Mouse (Mus musculus): Measurements from ENCODE around the gene Noxa1.

Gene Noxa1

DNA sequence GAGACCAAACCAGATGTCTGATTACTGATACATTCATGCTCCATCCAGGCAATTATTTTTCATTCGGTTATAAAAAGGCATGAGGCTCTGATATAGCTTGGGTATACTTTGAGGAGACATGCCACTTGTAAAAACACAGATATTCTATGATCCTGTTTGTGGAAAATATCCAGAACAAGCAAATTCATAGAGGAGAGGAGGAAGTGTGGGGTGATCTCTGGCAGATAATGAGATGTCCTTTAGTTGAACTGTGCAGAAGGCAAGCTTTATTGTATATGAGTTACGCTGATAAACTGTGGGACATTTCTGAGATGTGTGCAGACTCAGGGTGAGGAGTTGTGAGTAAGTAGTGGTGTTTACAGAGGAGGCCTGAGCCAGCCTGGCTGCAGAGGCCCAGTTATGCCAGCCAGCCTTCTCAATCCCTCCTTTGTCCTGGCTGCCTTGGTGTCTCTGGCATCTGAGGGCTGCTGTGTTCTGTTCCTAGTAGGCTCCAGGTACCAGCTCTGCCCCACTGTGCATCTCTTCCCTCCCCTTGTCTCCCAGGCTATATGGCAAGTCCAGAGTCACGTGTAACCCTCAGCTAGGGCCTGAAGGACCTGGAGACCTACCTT is 3.2 kb upstream of the Noxa1 start:
- no peak for DNase-seq (ENCODE audit: low spot score)

DNA sequence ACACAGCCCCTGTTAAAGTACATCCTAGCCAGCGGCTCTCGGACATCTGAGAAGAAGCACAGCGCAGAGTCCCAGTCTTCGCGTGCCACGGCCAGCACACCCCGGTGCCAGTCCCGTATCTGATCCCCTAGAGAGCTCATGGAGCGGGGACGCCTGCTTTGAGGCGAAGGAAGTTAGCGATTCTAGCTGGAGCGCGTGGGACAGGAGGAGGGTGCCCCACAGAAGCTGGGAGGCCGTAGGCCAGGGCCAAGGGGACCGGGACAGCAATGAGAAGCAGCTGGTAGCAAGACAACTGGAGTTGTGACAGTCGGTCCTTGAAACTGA is 202 bp downstream of the Noxa1 start:
- no peak for DNase-seq (ENCODE audit: low spot score)

DNA sequence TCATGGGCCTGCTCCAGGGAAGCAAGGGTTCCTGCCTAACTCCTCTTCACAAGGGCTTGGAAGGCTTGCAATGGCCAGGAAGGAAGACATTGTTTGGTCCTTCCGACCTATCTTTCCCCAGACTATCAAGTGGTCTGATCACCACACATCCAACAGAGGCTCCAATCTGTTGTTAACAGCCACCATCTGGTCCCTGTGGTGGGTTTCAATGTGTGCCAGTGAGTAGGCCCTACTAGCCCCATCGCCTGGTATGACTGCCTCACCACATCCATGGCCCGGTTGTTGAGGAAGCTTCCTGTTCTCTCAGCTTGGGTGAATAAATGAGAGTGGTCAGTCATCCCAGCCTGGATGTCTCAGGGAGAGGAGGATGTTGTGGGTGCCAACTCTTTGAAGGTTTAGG is 6.3 kb downstream of the Noxa1 start:
- DNase-seq (ENCODE audit: low spot score) = no peak

DNA sequence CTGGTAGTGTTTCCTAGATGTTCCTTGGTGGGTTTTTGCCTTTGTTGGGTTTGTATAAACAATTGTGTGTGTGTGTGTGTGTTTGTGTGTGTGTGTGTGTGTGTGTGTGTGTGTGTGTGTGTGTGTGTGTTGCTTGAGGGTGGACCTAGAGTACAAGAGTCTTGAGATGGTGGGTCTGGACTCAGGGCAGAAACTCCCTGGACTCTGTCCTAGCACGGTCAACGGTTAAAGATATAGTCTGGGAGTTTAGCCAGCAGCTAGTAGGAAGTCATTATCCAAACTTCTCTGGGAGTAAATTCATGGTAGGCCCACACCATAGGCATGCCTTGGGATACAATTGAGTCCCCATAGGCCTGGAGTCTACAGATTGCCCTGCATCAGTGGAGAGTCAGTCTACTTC is 7.1 kb downstream of the Noxa1 start:
- DNase-seq (ENCODE audit: low spot score) = no peak

DNA sequence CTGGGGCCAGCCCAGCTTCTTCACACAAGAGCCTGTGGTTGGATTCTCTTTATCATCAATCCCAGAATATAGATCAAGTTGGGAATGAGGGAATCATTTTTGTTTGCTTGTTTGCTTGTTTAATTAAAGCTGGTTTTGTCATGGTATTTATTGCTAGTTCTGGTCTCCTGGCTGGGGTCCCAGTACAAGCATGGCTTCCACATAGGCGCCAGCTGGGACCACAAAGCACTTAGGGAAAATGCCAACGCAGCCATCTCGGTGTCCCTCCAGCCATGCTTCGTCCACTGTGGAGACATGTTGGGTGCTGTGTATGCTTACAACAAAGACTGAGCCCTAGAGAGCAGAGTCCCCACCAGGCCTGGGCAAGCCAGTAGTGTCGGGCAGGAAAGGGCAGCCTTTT is 9.4 kb downstream of the Noxa1 start:
- no peak for DNase-seq (ENCODE audit: low spot score)

DNA sequence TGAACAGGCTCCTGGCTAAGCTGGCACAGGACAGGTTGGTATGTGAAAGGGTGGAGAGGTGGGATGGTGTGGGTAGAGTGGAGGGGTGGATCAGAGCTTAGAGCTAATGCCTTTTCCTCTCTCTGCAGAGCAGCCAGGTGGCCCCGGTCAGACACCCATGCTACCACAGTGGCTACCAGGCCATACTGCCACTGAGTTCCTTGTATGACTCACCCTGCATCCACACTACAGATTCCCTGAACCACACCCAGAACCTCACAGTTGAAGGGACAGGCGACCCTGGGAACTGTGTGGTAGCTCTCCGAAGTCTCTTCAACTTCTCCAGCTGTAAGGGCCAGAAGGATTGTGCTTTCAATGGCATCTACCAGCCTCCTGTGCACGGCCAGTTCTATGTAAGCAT is 11.3 kb downstream of the Noxa1 start:
- DNase-seq (ENCODE audit: low spot score) = no peak

DNA sequence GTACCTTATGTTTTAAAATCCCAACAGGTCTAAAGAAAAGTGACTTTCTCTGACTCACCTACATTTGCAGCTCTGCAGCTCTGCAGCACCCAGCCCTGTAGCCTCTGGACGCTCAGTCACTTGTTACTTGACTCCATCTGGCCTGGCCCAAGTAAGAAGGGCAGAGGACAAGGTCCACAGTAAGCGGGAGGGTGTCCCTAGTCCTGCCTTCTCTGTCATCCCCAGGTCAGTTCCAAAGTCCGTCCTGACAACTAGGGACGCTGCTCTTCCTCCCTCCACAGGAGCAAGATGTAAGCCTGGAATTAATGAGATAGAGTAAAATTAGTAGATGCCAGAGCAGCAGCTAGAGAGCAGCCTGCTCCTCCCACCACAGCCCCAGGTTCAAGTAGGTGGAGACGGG is 14.9 kb downstream of the Noxa1 start, which contains the start of gene Entpd8:
Gene Entpd8, plus strand, starts transcription at position 229 of the 400 bp plus-strand sequence.
- DNase-seq (ENCODE audit: low spot score) = peak; percentile 82

DNA sequence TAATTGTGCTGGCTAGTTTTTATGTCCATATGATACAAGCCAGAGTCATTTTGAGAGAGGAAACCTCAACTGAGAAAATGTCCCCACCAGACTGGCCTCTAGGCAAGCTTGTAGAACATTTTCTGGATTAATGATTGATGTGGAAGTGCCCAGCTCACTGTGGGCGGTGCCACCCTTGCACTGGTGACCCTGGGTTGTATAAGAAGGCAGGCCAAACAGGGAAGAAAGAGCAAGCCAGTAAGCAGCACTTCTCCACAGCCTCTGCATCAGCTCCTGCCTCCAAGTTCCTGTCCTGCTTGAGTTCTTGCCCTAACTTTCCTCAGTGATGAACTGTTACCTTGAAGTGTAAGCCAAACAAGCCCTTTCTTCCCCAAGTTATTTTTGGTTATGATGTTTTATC is 16.0 kb downstream of the Noxa1 start:
- DNase-seq (ENCODE audit: low spot score) = no peak

DNA sequence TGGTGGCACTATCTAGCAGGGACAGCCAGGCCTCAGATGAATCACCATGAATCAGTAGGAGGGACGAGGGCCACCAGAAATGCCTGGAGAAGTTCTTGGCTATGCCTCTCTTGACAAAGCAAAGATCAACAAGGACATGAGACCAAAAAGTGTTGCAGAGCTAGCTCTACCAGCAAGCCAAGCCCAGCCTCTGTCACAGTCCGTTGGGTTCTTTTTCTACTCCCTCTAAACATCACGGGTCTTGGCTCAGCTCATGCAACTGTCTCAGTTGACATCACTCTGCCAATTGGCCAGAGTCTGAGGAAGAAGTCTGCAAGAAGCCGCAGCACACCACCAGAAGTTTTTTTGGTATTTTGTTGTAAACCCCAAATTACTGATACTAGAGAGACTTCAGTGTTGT is 19.4 kb downstream of the Noxa1 start:
- DNase-seq (ENCODE audit: low spot score) = no peak

DNA sequence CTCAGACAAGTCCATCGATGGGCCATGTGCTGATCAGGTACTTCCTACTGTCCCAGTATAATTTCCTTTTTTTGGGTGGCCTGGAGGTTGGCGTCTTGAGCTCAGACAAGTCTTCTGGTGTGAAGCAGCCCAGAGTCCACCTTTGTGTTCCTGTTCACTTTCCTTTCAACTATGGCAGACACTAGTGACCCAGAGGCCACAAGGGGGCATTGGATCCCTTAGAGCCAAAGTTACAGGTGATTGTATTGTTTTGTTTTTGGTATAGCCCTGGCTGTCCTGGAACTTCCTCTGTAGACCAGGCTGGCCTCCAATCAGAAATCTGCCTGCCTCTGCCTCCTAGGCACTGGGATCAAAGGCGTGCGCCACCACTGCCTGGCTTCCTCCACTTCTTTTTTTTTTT is 22.6 kb downstream of the Noxa1 start:
- DNase-seq (ENCODE audit: low spot score) = no peak

DNA sequence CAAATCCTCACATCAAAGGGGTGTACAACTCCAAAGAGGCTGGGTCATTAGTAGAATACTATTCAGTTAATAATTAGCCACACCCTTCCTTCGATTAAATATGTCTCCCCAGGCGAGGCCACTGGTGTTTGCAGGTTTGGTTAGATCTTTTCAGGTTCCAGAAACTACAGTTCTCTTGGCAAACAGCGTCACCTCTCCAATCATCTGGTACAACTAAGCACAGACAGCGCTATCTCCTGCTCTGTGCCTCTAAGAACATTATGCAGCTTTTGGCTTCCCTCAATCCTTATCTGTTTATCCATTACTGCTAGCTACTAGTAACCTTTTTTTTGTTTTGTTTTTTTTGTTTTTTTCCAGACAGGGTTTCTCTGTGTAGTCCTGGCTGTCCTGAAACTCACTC is 25.4 kb downstream of the Noxa1 start:
- DNase-seq (ENCODE audit: low spot score) = peak; percentile 7

DNA sequence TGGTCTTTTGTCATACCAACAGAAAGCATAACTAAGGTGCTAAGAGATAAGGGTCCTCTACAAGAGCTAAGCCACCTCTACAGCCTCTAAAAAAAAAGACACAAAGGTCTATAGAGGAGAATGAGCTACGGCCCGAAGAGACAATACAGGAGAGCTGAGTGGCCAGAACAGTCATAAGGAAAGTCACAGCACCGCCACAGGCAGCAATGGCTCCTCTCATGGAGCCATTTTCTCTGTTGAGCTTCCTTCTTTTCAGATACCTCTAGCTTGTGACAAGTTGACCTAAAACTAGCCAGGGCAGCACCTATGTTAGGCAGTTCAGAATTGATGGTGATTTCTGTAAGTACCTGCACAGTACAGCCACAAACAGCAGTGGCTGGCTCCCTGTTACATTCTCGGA is 28.4 kb downstream of the Noxa1 start:
- DNase-seq (ENCODE audit: low spot score) = no peak

DNA sequence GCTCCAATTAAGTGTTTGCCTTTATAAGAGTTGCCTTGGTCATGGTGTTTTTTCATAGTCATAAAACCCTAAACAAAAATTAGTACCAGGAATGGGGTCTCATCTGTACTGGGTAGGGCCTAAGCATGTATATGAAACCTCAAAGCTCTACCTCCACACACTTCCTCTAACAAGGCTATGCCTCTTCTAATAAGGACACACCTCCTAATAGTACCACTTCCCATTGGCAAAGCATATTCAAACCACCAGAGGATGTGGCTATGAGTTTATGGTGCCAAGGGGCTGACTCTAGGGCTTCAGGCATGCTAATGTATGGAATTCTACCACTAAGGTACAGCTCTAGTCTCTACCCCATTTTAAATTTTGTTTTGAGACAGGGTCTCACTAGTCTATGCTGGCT is 29.4 kb downstream of the Noxa1 start:
- no peak for DNase-seq (ENCODE audit: low spot score)

DNA sequence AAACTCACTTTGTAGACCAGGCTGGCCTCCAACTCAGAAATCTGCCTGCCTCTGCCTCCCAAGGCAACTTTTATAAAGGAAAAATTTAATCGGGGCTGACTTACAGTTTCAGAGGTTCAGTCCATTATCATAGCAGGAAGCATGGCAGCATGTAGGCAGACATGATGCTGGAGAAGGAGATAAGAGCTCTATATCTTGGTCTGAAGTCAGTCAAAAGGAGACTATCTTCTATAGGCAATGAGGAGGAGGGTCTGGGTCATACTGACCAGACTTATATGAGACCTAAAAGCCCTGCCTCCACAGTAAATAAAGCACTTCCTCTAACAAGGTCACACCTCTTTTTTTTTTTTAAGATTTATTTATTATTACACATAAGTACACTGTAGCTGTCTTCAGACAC is 30.7 kb downstream of the Noxa1 start:
- no peak for DNase-seq (ENCODE audit: low spot score)

DNA sequence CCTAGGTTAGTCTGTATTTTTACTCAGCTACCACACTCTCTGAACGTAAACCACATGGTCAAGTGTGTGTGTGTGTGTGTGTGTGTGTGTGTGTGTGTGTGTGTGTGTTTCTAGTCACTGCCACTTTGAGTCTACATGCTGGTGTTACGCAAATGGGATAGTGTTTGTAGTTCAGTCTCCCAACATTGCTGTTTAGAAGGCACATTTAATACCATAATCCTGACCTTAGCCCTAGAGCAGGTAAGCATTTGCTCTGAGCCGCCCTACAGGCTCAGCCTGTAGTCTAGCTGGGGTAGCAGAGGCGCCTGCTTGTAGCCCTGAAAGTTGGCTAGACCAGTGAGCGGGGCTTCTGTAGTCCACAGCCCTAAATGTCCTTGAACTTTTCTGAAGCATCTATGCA is 31.4 kb downstream of the Noxa1 start:
- no peak for DNase-seq (ENCODE audit: low spot score)

DNA sequence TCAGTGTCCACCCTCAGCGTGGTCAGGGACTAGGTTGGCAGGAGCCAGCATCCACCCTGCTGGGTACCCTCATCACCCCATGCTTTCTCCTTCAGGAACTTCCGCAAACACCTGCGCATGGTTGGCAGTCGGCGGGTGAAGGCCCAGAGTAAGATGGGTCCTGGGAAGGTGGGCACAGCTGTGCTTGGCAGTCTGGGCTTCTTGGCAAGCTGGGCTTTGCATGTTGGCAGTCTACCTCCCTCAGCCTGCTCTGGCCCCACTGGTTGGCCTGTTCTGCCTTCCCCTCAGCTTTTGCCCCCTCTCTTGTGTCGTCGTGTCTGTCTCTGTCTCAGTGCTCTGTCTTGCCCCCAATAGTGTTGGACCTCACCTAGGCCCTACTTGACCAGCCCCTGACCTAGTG is 36.0 kb downstream of the Noxa1 start:
- DNase-seq (ENCODE audit: low spot score) = no peak

DNA sequence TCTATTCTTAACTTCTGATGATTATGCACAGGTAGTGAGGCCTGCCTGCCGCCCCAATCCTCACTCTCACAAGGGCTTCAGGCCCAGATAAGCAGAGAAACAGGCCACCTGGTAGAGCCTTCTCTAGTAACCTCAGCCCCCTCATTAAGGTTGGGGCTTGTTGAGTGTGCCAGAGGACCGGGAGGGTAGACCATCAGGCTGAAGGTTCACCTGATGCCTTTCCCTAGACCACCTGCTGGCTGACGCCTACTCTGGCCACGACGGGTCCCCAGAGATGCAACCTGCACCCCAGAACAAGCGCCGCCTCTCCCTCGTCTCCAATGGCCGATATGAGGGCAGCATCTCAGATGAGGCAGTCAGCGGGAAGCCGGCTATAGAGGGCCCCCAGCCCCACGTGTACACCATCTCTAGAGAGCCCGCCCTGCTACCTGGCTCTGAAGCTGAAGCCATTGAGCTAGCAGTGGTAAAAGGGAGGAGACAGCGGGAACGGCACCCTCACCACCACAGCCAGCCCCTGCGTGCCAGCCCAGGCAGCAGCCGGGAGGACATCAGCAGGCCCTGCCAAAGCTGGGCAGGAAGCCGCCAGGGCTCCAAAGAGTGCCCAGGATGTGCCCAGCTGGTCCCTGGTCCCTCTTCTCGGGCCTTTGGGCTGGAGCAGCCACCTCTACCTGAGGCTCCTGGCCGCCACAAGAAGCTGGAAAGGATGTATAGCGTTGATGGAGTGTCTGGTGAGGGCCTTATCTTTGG is 39.4 kb downstream of the Noxa1 start:
- DNase-seq (ENCODE audit: low spot score) = no peak

DNA sequence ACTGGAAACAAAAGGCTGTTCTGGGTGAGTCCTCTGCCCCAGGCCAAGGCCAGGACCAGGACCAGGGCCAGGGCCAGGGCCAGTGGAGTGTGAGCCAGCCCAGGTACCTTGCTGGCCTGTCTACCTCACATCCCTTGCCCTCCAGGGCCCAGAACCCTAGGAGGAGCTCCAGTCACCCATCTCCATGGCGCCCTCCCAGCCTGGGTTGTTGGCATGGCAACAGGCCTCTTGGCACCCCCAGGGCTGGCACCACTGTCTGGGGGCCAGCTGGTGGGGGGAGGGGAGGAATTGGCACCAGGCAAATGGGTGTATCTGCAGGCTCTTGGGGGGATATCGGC is 39.9 kb downstream of the Noxa1 start:
- DNase-seq (ENCODE audit: low spot score) = no peak

DNA sequence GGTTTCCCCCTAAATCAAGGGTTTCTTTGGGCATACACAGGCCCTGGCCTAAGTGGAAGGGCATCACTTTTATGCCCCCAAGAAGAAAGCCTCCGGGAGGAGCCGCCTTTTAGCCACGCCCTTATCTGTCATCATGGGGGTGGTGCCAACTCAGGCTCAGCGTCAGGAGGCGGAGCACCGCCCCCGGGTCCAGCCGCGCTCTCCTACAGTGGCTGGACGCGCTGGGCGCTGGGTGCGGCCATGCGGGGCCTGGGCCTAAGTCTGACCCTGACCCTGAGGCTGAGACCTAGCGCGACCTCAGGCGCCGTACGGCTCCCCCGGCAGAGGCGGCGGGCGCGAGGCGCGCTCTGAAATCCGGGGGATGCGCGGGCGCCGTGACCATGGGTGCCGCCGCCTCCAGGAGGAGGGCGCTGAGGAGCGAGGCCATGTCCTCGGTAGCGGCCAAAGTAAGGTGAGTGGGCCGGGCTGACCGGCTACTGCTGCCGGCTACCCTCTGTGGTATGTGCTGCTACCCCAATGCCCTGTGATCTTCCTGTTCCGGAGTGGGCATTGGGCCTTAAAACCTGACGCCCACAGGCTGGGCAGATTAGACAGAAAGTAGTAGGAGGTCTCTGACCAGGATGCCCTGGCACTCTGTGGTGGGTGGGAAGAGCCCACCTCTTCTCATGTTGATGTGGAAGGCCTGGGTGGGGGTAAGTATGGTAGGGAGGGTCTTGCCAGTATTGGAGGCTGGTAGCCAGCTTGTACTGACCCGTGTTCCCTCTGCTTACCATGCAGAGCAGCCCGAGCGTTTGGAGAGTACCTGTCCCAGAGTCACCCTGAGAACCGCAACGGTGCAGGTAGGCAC is 40.5 kb downstream of the Noxa1 start, which contains the start of gene Nsmf:
Gene Nsmf, plus strand, starts transcription at position 135 of the 847 bp plus-strand sequence.
- peak; percentile 87 for DNase-seq (ENCODE audit: low spot score)

DNA sequence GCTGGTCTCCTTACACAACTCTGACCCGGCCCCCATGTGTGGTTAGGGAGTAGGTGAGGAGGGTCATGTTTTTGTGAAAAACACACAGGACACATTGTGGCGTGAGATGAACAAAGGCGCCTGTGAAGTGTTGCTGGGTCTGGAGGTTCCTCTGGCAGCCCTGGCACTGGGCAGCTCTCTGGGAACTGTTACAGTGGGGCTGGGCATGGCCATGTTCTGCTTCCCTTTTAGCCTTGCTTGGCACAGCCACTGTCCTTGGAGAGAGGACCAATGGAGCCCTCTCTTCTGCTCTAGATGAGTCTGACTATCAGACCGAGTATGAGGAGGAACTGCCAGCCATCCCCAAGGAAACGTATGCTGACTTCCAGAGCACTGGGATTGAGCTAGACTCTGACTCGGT is 41.8 kb downstream of the Noxa1 start:
- DNase-seq (ENCODE audit: low spot score) = no peak

DNA sequence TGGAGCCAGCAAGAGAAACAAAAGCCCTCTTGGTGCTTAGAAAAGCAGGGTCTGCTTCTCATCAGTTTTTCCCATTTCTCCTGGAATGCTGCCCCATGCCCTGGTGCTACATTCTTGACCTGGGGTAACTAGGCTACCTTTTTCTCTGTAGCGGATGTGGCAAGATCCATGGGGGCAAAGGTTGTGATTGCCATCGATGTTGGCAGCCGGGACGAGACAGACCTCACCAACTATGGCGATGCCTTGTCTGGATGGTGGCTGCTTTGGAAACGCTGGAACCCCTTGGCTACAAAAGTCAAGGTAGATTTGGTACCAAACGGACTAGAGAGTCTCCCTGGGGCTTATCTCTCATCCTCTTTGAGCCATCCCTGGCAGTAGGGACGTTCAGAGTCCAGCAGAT is 43.5 kb downstream of the Noxa1 start:
- no peak for DNase-seq (ENCODE audit: low spot score)

DNA sequence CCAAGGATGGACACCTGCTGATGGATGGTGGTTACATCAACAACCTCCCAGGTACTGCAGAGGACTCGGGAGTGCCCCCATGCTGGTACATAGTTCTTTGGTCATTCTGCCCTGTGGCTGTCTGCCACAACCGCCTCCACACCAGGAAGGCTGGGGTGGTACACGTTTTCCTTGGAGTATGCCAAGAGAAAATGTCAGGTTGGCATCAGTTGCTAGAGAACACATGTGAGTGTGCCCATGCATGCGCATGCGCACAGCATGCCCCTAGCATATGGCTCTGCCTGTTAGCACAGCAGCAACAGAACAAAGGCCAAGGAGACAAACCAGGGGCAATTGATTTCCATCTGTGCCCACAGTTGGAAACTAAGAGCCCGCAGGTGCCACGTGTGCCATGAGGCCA is 44.0 kb downstream of the Noxa1 start:
- no peak for DNase-seq (ENCODE audit: low spot score)

DNA sequence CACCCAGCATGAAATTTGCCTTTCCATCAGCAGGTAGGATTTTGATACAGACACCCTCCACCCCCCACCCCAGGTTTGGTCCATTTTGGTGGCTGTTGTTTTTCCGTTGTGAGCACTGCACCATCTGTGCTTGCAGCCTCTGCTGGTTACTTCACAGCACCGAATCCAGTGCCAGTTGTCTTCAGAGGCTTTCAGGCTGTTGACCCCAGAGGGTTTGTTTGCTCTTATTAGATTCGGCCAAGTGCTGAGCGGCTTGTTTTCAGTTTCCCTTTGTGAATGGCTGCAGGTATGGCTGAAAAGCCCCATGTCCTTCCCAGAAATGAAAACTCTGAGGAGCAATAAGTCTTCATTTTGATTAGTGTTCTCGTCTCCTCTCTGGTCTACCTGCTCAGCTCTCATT is 54.9 kb downstream of the Noxa1 start:
- no peak for DNase-seq (ENCODE audit: low spot score)

All from yolk sac, embryonic 10.5 days (tissue).